Mouse (Mus musculus): ENCODE measurements around the gene Cnih1. TPM values are rescaled to one million over a fixed set of nuclear protein-coding genes. Genes with fewer than 3 reads are reported as not detected.
"Not testable (repeated sequence)": the region's sequence is repeated elsewhere in the genome, so short reads cannot be mapped to it uniquely, and the experiment has no call there.

Cnih1 gene
- polyA plus RNA-seq, 1 experiment from 2014 or later, result 170 TPM

GRCm38 (mm10) chr14:46755851-46756250, 32.4 kb downstream of the Cnih1 start:
- H3K36me3 ChIP-seq (replicated peaks), result no peaks in the 10 kb centered on the region
- H3K4me3 ChIP-seq, result no peak overlapping the region
- no peak for ATAC-seq (replicated peaks)
- no peak overlapping the region for H3K9ac ChIP-seq
- no peak overlapping the region for H3K4me2 ChIP-seq
- H3K9me3 ChIP-seq, result no peaks in the 10 kb centered on the region
- no peak overlapping the region for H3K27ac ChIP-seq
- WGBS, result 94% methylated on average over 8 of the region's 8 CpGs
- no peaks in the 10 kb centered on the region for H3K27me3 ChIP-seq (replicated peaks)
- H3K4me1 ChIP-seq, result peaks cover 1% of the 10 kb centered on the region; the same call in 1 of the 2 replicates

- not testable (repeated sequence) for H3K4me1 ChIP-seq; H3K4me3 ChIP-seq; H3K36me3 ChIP-seq (replicated peaks); H3K27me3 ChIP-seq (replicated peaks); H3K27ac ChIP-seq; ATAC-seq (replicated peaks); H3K4me2 ChIP-seq; H3K9ac ChIP-seq; H3K9me3 ChIP-seq
- WGBS, result 76% methylated on average over 10 of the region's 10 CpGs
These were observed 33.8 kb downstream of the Cnih1 start for GRCm38 (mm10) chr14:46754371-46754770.

- H3K27me3 ChIP-seq (replicated peaks), result no peaks in the 10 kb centered on the region
- H3K4me3 ChIP-seq, result no peak overlapping the region
- no peaks in the 10 kb centered on the region for H3K36me3 ChIP-seq (replicated peaks)
- no peaks in the 10 kb centered on the region for H3K4me1 ChIP-seq
- no peaks in the 10 kb centered on the region for H3K9me3 ChIP-seq
- WGBS, result 92% methylated on average over 8 of the region's 8 CpGs
- no peak overlapping the region for H3K4me2 ChIP-seq
- no peak for ATAC-seq (replicated peaks)
- H3K27ac ChIP-seq, result no peak overlapping the region
- no peak overlapping the region for H3K9ac ChIP-seq
These were observed 42.8 kb downstream of the Cnih1 start for GRCm38 (mm10) chr14:46745413-46745812.

GRCm38 (mm10) chr14:46742674-46743073, 45.5 kb downstream of the Cnih1 start:
- no peak for ATAC-seq (replicated peaks)
- Histone ChIP-seq H3K36me3 (replicated peaks) (no peaks in the 10 kb centered on the region), H3K9me3 (no peaks in the 10 kb centered on the region), H3K27ac (no peak overlapping the region), H3K27me3 (replicated peaks) (no peaks in the 10 kb centered on the region), H3K4me2 (no peak overlapping the region), H3K4me3 (no peak overlapping the region), H3K4me1 (no peaks in the 10 kb centered on the region), H3K9ac (no peak overlapping the region)
- whole genome bisulfite sequencing, result 96% methylated on average over 2 of the region's 2 CpGs

GRCm38 (mm10) chr14:46737346-46737745, 50.9 kb downstream of the Cnih1 start:
- H3K4me1 ChIP-seq; H3K27me3 ChIP-seq (replicated peaks); H3K27ac ChIP-seq; H3K4me3 ChIP-seq; H3K9me3 ChIP-seq; H3K4me2 ChIP-seq; H3K9ac ChIP-seq; H3K36me3 ChIP-seq (replicated peaks); ATAC-seq (replicated peaks): not testable (repeated sequence)

GRCm38 (mm10) chr14:46736366-46736765, 51.8 kb downstream of the Cnih1 start:
- Histone ChIP-seq H3K27ac (no peak overlapping the region), H3K27me3 (replicated peaks) (no peaks in the 10 kb centered on the region), H3K36me3 (replicated peaks) (no peaks in the 10 kb centered on the region), H3K4me2 (no peak overlapping the region), H3K4me3 (no peak overlapping the region), H3K9me3 (no peaks in the 10 kb centered on the region), H3K9ac (no peak overlapping the region), H3K4me1 (no peaks in the 10 kb centered on the region)
- WGBS, result 91% methylated on average over 4 of the region's 4 CpGs
- ATAC-seq (replicated peaks), result no peak

GRCm38 (mm10) chr14:46734761-46735455, 53.3 kb downstream of the Cnih1 start:
- Histone ChIP-seq H3K27ac (no peak overlapping the region), H3K9ac (no peak overlapping the region), H3K36me3 (replicated peaks) (no peaks in the 10 kb centered on the region), H3K4me2 (no peak overlapping the region), H3K4me1 (no peaks in the 10 kb centered on the region), H3K27me3 (replicated peaks) (no peaks in the 10 kb centered on the region), H3K9me3 (no peaks in the 10 kb centered on the region), H3K4me3 (no peak overlapping the region)
- 81% methylated on average over 14 of the region's 14 CpGs for WGBS
- no peak for ATAC-seq (replicated peaks)

GRCm38 (mm10) chr14:46734262-46734661, 53.9 kb downstream of the Cnih1 start:
- 81% methylated on average over 5 of the region's 5 CpGs for WGBS

GRCm38 (mm10) chr14:46725743-46726142, 62.5 kb downstream of the Cnih1 start:
- no peak overlapping the region for H3K4me3 ChIP-seq
- ATAC-seq (replicated peaks), result no peak
- no peaks in the 10 kb centered on the region for H3K4me1 ChIP-seq
- no peak overlapping the region for H3K9ac ChIP-seq
- H3K27me3 ChIP-seq (replicated peaks), result no peaks in the 10 kb centered on the region
- H3K9me3 ChIP-seq, result no peaks in the 10 kb centered on the region
- H3K4me2 ChIP-seq, result no peak overlapping the region
- H3K36me3 ChIP-seq (replicated peaks), result no peaks in the 10 kb centered on the region
- 62% methylated on average over 3 of the region's 3 CpGs for WGBS
- H3K27ac ChIP-seq, result no peak overlapping the region

More at GRCm38 (mm10) chr14:46734262-46734661, 53.9 kb downstream of the Cnih1 start:
- Histone ChIP-seq H3K9me3 (no peaks in the 10 kb centered on the region), H3K27ac (no peak overlapping the region), H3K4me1 (no peaks in the 10 kb centered on the region), H3K36me3 (replicated peaks) (no peaks in the 10 kb centered on the region), H3K4me2 (no peak overlapping the region), H3K9ac (no peak overlapping the region), H3K4me3 (no peak overlapping the region), H3K27me3 (replicated peaks) (no peaks in the 10 kb centered on the region)
- ATAC-seq (replicated peaks), result no peak

Other genes with a start within 250 kb of the Cnih1 start
- gene Cdkn3, start 27.9 kb downstream of the Cnih1 start, polyA plus RNA-seq (2015; fragmentation: Nextera tagmentation; extraction: Ambion mirVana), result 8.6 TPM in 2 replicates
- gene Gmfb, start 33.8 kb upstream of the Cnih1 start, polyA plus RNA-seq (2015; fragmentation: Nextera tagmentation; extraction: Ambion mirVana), result 113 and 125 TPM in 2 replicates
- 17.9 and 20.1 TPM in 2 replicates for gene Cgrrf1, start 43.7 kb upstream of the Cnih1 start, polyA plus RNA-seq (2015; fragmentation: Nextera tagmentation; extraction: Ambion mirVana)
- gene Samd4, start 94.4 kb upstream of the Cnih1 start, polyA plus RNA-seq (2015; fragmentation: Nextera tagmentation; extraction: Ambion mirVana), result 4.2 and 4.5 TPM in 2 replicates